Mouse (Mus musculus) midbrain, postnatal 0 days (tissue): ENCODE data around the gene Rabep1. TPM values are rescaled to one million over a fixed set of nuclear protein-coding genes. Genes with fewer than 3 reads are reported as not detected.
"Not testable (repeated sequence)": the region's sequence is repeated elsewhere in the genome, so short reads cannot be mapped to it uniquely, and the experiment has no call there.

Experiments
- ATAC-seq: fragments of 200-750 bp; cut with Nextera tagmentation; 2 replicates; pipeline ENCODE4 v1.8.0; 2017; ENCODE audit warnings: moderate number of reproducible peaks, mild to moderate bottlenecking, moderate TSS enrichment, moderate library complexity; ENCODE audit not compliant: low FRiP score
- DNase-seq: peaks from one replicate; pipeline ENCODE4 v3.0.0-alpha.2; 2015; ENCODE audit warnings: low spot score
- H3K27ac ChIP-seq: fragments of 300-500 bp; sonication (generic); 2 replicates; pipeline ENCODE4 v1.5.1; 2014; ENCODE audit warnings: low read depth, mild to moderate bottlenecking, low read length, mixed read lengths
- H3K27me3 ChIP-seq: fragments of 300-500 bp; sonication (generic); 2 replicates; pipeline ENCODE4 v1.6.1; 2014; ENCODE audit warnings: low read length, control low read depth, mixed read lengths; ENCODE audit not compliant: insufficient read depth
- H3K36me3 ChIP-seq: fragments of 300-500 bp; sonication (generic); 2 replicates; pipeline ENCODE4 v1.6.1; 2014; ENCODE audit warnings: low read length, control low read depth, mixed read lengths; ENCODE audit not compliant: insufficient read depth
- H3K4me1 ChIP-seq: fragments of 300-500 bp; sonication (generic); 2 replicates; pipeline ENCODE4 v1.6.1; 2014; ENCODE audit warnings: mild to moderate bottlenecking, control low read depth, antibody characterized with exemption, low read length, mixed read lengths; ENCODE audit not compliant: insufficient read depth
- H3K4me2 ChIP-seq: fragments of 300-500 bp; sonication (generic); 2 replicates; pipeline ENCODE4 v1.6.1; 2014; ENCODE audit warnings: low read depth, mild to moderate bottlenecking, low read length, mixed read lengths; ENCODE audit not compliant: poor library complexity, severe bottlenecking
- H3K4me3 ChIP-seq: fragments of 300-500 bp; sonication (generic); 2 replicates; pipeline ENCODE4 v1.5.1; 2014; ENCODE audit warnings: low read depth, mild to moderate bottlenecking, low read length, moderate library complexity
- H3K9ac ChIP-seq: fragments of 300-500 bp; sonication (generic); replicated peaks from 2 replicates; pipeline ENCODE4 v1.6.1; 2014; ENCODE audit warnings: mild to moderate bottlenecking, low read length, moderate library complexity, mixed read lengths; ENCODE audit not compliant: poor library complexity, severe bottlenecking
- H3K9me3 ChIP-seq: fragments of 300-500 bp; sonication (generic); 2 replicates; pipeline ENCODE4 v1.6.1; 2016; ENCODE audit warnings: low read length, control low read depth
- CTCF ChIP-seq: IDR thresholded peaks from 2 replicates; pipeline ENCODE4 v1.5.1; 2016; ENCODE audit warnings: antibody characterized with exemption, mild to moderate bottlenecking
- WGBS: fragments of 180-500 bp; shearing (Covaris S2); extraction: QIAGEN DNeasy Blood & Tissue Kit; methylation state at CpG from one replicate; pipeline ENCODE4 v1.1.7; 2014; 5-methylcytosine and 5-hydroxymethylcytosine counted together
- polyA plus RNA-seq: library from polyadenylated mRNA; unstranded; fragments of >200 nt; fragmentation: Nextera tagmentation; extraction: Ambion mirVana; gene quantifications from 2 replicates; pipeline ENCODE4 v1.2.1, GENCODE M21; 2015
- total RNA-seq: library from RNA; depleted of rRNA; stranded (reverse); fragments of >200 nt; gene quantifications from 2 replicates; pipeline ENCODE4 v1.2.3, GENCODE M21; 2014

Rabep1 gene
- total and polyA plus RNA-seq, 2 experiments from 2014 or later = 66.4 to 116 TPM

- Histone ChIP-seq H3K27me3 (no peaks in the 10 kb centered on the region), H3K27ac (no peak overlapping the region), H3K9me3 (no peaks in the 10 kb centered on the region), H3K9ac (no peak overlapping the region), H3K4me1 (no peaks in the 10 kb centered on the region), H3K4me3 (peak overlapping the region; percentile 94), H3K36me3 (no peaks in the 10 kb centered on the region), H3K4me2 (peak overlapping the region; percentile 51)
- TF ChIP-seq CTCF = no peak
- 60% methylated on average over 2 of the region's 2 CpGs for WGBS
- ATAC-seq = no peak
- DNase-seq = no peak
Measured at GRCm38 (mm10) chr11:70846029-70846428, 1.5 kb downstream of the Rabep1 start.

GRCm38 (mm10) chr11:70860371-70860770, 15.8 kb downstream of the Rabep1 start:
- TF ChIP-seq CTCF = no peak
- ATAC-seq (no peak), DNase-seq (no peak)
- 50% methylated on average over 1 of the region's 1 CpGs for WGBS
- Histone ChIP-seq H3K4me1 (no peaks in the 10 kb centered on the region), H3K9me3 (no peaks in the 10 kb centered on the region), H3K27ac (no peak overlapping the region), H3K4me3 (no peak overlapping the region), H3K9ac (no peak overlapping the region), H3K27me3 (no peaks in the 10 kb centered on the region), H3K4me2 (no peak overlapping the region), H3K36me3 (no peaks in the 10 kb centered on the region)

- not testable (repeated sequence) for DNase-seq, H3K36me3 ChIP-seq, H3K9me3 ChIP-seq, H3K4me2 ChIP-seq, H3K4me3 ChIP-seq, ATAC-seq, H3K27me3 ChIP-seq, H3K4me1 ChIP-seq, H3K27ac ChIP-seq, H3K9ac ChIP-seq
- WGBS = 95% methylated on average over 2 of the region's 2 CpGs
Measured at GRCm38 (mm10) chr11:70863204-70863603, 18.6 kb downstream of the Rabep1 start.

GRCm38 (mm10) chr11:70865223-70865622, 20.6 kb downstream of the Rabep1 start:
- ATAC-seq (no peak), DNase-seq (no peak)
- H3K36me3 ChIP-seq = no peaks in the 10 kb centered on the region
- WGBS = 95% methylated on average over 2 of the region's 2 CpGs
- no peak overlapping the region for H3K4me2 ChIP-seq
- no peak for TF ChIP-seq CTCF
- no peak overlapping the region for H3K9ac ChIP-seq
- no peaks in the 10 kb centered on the region for H3K4me1 ChIP-seq
- no peaks in the 10 kb centered on the region for H3K9me3 ChIP-seq
- H3K27me3 ChIP-seq = no peaks in the 10 kb centered on the region
- H3K27ac ChIP-seq = no peak overlapping the region
- H3K4me3 ChIP-seq = no peak overlapping the region

- H3K9ac ChIP-seq = no peak overlapping the region
- no peaks in the 10 kb centered on the region; the same call in 1 of the 2 replicates for H3K4me1 ChIP-seq
- no peaks in the 10 kb centered on the region for H3K27me3 ChIP-seq
- no peak for ATAC-seq
- WGBS = 92% methylated on average over 3 of the region's 3 CpGs
- H3K36me3 ChIP-seq = no peaks in the 10 kb centered on the region
- no peak overlapping the region for H3K4me2 ChIP-seq
- H3K27ac ChIP-seq = no peak overlapping the region
- DNase-seq = no peak
- H3K9me3 ChIP-seq = no peaks in the 10 kb centered on the region
- no peak overlapping the region for H3K4me3 ChIP-seq
- no peak for TF ChIP-seq CTCF
Measured at GRCm38 (mm10) chr11:70869263-70869662, 24.7 kb downstream of the Rabep1 start.

GRCm38 (mm10) chr11:70869811-70870210, 25.2 kb downstream of the Rabep1 start:
- Histone ChIP-seq H3K9ac (no peak overlapping the region), H3K27ac (no peak overlapping the region), H3K4me2 (no peak overlapping the region), H3K9me3 (no peaks in the 10 kb centered on the region), H3K4me3 (no peak overlapping the region), H3K36me3 (no peaks in the 10 kb centered on the region), H3K27me3 (no peaks in the 10 kb centered on the region), H3K4me1 (no peaks in the 10 kb centered on the region; the same call in 1 of the 2 replicates)
- ATAC-seq (no peak), DNase-seq (no peak)
- WGBS = 89% methylated on average over 2 of the region's 2 CpGs
- no peak for TF ChIP-seq CTCF
